ENCODE assay signal across 8 mouse cellular contexts in the genomic region with DNA sequence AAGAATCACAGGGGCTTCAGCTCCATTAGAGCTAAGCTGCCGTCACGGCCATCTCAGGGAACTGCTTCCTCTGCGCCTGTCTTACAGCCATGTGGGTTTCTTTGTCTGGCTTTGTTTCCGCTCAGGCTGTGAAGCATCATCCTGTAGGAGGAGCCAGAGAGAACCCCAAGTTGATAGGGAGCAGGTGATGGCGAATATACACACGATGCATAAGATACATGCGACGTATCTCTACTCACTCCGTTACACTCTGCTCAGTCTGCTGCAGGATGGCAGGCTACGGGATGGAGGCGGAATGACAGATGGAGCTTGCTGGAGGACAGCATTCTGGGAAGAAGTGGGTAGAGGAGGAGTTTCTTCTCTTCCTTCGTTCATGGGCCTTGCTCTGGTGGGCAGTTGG. TPM values are rescaled to one million over a fixed set of nuclear protein-coding genes. Genes with fewer than 3 reads are reported as not detected.
DNase-seq lines count a peak whose midpoint lies in the region; ATAC-seq and TF ChIP-seq lines count a peak whose summit lies in the region.

No protein-coding gene starts in this region.

- H3K9me3 ChIP-seq in forebrain, embryonic 13.5 days (replicated peaks): no peaks in the 10 kb centered on the region
- H3K9me3 ChIP-seq in forebrain, embryonic 12.5 days: no peaks in the 10 kb centered on the region
- peaks cover 50% of the 10 kb centered on the region for H3K9me3 ChIP-seq in E14TG2a.4 (ENCODE audit: low read length)
- H3K9me3 ChIP-seq in hindbrain, embryonic 14.5 days (ENCODE audit: control insufficient read depth, low read length): no peaks in the 10 kb centered on the region

- H3K4me3 ChIP-seq in forebrain, embryonic 13.5 days: no peak overlapping the region
- H3K4me3 ChIP-seq in forebrain, embryonic 12.5 days (replicated peaks): no peak overlapping the region
- H3K4me3 ChIP-seq in E14TG2a.4 (replicated peaks; ENCODE audit: low read length): peak overlapping the region; percentile 43
- no peak overlapping the region for H3K4me3 ChIP-seq in hindbrain, embryonic 14.5 days (replicated peaks; ENCODE audit: low read length)

- no peak overlapping the region for H3K4me2 ChIP-seq in forebrain, embryonic 13.5 days
- no peak overlapping the region for H3K4me2 ChIP-seq in forebrain, embryonic 12.5 days
- no peak overlapping the region for H3K4me2 ChIP-seq in hindbrain, embryonic 14.5 days (replicated peaks)

- H3K27me3 ChIP-seq in forebrain, embryonic 13.5 days: no peaks in the 10 kb centered on the region
- no peaks in the 10 kb centered on the region for H3K27me3 ChIP-seq in forebrain, embryonic 12.5 days
- no peaks in the 10 kb centered on the region for H3K27me3 ChIP-seq in E14TG2a.4 (ENCODE audit: insufficient read depth, low read length)
- H3K27me3 ChIP-seq in hindbrain, embryonic 14.5 days (ENCODE audit: control insufficient read depth, insufficient read depth, low read length): no peaks in the 10 kb centered on the region

- DNase-seq in hindbrain, embryonic 14.5 days (ENCODE audit: low spot score): no peak
- peak; percentile 62 for DNase-seq in retina, postnatal 1 day
- no peak for DNase-seq in adrenal gland, adult 18-20 months (ENCODE audit: low spot score in 2 of 2)
- DNase-seq in gastrocnemius, postnatal 4 days (ENCODE audit: low spot score in 2 of 2): no peak
- no peak for DNase-seq in kidney, adult 9 months

- H3K9ac ChIP-seq in forebrain, embryonic 13.5 days: no peak overlapping the region
- H3K9ac ChIP-seq in forebrain, embryonic 12.5 days: no peak overlapping the region
- no peak overlapping the region for H3K9ac ChIP-seq in hindbrain, embryonic 14.5 days

- WGBS in forebrain, embryonic 13.5 days: 78% methylated on average over 12 of the region's 12 CpGs
- WGBS in forebrain, embryonic 12.5 days: 81% methylated on average over 12 of the region's 12 CpGs
- 77% methylated on average over 12 of the region's 12 CpGs for WGBS in hindbrain, embryonic 14.5 days

- H3K4me1 ChIP-seq in forebrain, embryonic 13.5 days: peaks cover 9% of the 10 kb centered on the region; the same call in 1 of the 2 replicates
- H3K4me1 ChIP-seq in forebrain, embryonic 12.5 days: peaks cover 6% of the 10 kb centered on the region; the same call in 1 of the 2 replicates
- peaks cover 4% of the 10 kb centered on the region for H3K4me1 ChIP-seq in E14TG2a.4 (replicated peaks; ENCODE audit: low read depth, low read length)
- peaks cover 8% of the 10 kb centered on the region; the same call in 1 of the 2 replicates for H3K4me1 ChIP-seq in hindbrain, embryonic 14.5 days (replicated peaks; ENCODE audit: control insufficient read depth, insufficient read depth, low read length)

- no peak for TF ChIP-seq CTCF in E14TG2a.4 (conservative IDR thresholded peaks at IDR 0.05; ENCODE audit: low read length)

- 0 out of 2 replicates have a peak, but pooled peaks have one; percentile 31 for ATAC-seq in forebrain, embryonic 13.5 days
- ATAC-seq in forebrain, embryonic 12.5 days (ENCODE audit: low FRiP score): no peak; the same call in 1 of the 2 replicates
- ATAC-seq in hindbrain, embryonic 14.5 days (ENCODE audit: low FRiP score): 0 out of 2 replicates have a peak, but pooled peaks have one; percentile 31

- H3K36me3 ChIP-seq in forebrain, embryonic 13.5 days (ENCODE audit: poor library complexity, severe bottlenecking): no peaks in the 10 kb centered on the region
- no peaks in the 10 kb centered on the region for H3K36me3 ChIP-seq in forebrain, embryonic 12.5 days (replicated peaks)
- H3K36me3 ChIP-seq in E14TG2a.4 (ENCODE audit: insufficient read depth, low read length): no peaks in the 10 kb centered on the region
- H3K36me3 ChIP-seq in hindbrain, embryonic 14.5 days (replicated peaks; ENCODE audit: control insufficient read depth, insufficient read depth): no peaks in the 10 kb centered on the region

- H3K27ac ChIP-seq in forebrain, embryonic 13.5 days: peak overlapping the region; percentile 31; the same call in 1 of the 2 replicates
- no peak overlapping the region for H3K27ac ChIP-seq in forebrain, embryonic 12.5 days
- H3K27ac ChIP-seq in hindbrain, embryonic 14.5 days: no peak overlapping the region

RNA-seq across cellular contexts. Expression of a gene that starts 37.9 kb away (rescaled TPM):
- 485 and 515 TPM in 2 replicates for polyA plus RNA-seq in forebrain, embryonic 13.5 days (2015; fragmentation: Nextera tagmentation; extraction: Ambion mirVana)
- polyA plus RNA-seq in forebrain, embryonic 12.5 days (2016; fragmentation: Nextera tagmentation; extraction: Ambion mirVana): 463 and 489 TPM in 2 replicates
- polyA plus RNA-seq in hindbrain, embryonic 14.5 days (2014; fragmentation: Nextera tagmentation; extraction: Ambion mirVana): 424 and 425 TPM in 2 replicates
- 100 to 1,000 TPM; 188 to 240 TPM for total RNA-seq in adrenal gland, adult 18-20 months (2021)
- 100 to 1,000 TPM; 206 to 237 TPM for total RNA-seq in gastrocnemius, postnatal 4 days (2021)
